Mouse (Mus musculus) olfactory bulb, adult 2 months (tissue): ENCODE results near the gene Micall1.

Experiments
- CTCF ChIP-seq: fragments of 200-500 bp; IDR thresholded peaks from 2 replicates; pipeline ENCODE4 v1.5.1; 2012; ENCODE audit warnings: low read depth, mild to moderate bottlenecking, low read length, moderate library complexity; ENCODE audit not compliant: insufficient read depth
- POLR2A ChIP-seq: fragments of 200-500 bp; IDR thresholded peaks from 2 replicates; pipeline ENCODE4 v1.6.1; 2012; ENCODE audit warnings: mild to moderate bottlenecking, low read depth, low read length, moderate library complexity; ENCODE audit not compliant: insufficient read depth

DNA sequence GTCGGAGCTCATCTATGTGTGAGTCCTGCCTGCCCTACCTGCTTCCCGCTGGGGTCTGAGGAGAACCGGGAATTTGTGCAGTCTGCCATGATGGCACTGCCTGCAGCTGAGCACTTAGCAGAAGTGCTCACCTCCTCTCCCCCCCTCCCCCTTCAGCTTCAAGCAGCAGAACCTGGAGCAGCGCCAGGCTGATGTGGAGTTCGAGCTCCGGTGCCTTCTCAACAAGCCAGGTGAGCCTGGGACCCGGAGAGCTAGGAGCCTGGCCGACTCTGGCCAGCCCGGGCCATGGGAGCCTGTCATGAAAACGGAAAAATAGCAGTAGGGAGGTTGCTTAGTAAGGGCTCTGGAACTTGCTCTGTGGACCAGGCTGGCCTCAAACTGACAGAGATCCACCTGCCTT is 22.1 kb downstream of the Micall1 start:
- TF ChIP-seq POLR2A (no peak), CTCF (no peak)
